Mouse (Mus musculus): ENCODE results near the gene Xbp1.

- no peak for TF ChIP-seq POLR2A (IDR thresholded peaks at IDR 0.05; ENCODE audit: borderline replicate concordance, low read depth, low read length)
- TF ChIP-seq CTCF (IDR thresholded peaks at IDR 0.05; ENCODE audit: low read depth, low read length) = no peak
Measured at GRCm38 (mm10) chr11:5573821-5574220, 53.4 kb downstream of the Xbp1 start.
